In genomic region chr1:22254278-22254677, GRCm38 (mm10) we compare ENCODE assay signal across 20 mouse cellular contexts.
DNase-seq lines count a peak whose midpoint lies in the region; ATAC-seq lines count a peak whose summit lies in the region.
"Had no signal": no experiment of that assay in that cellular context is flagged by ENCODE, and none has a peak within 500 bp of the region (broad histone marks: within the 10 kb centered on the region; RNA-seq: fewer than 3 reads in every experiment).

No protein-coding gene starts in this region.

- 79% methylated on average over 2 of the region's 2 CpGs for WGBS in midbrain, embryonic 15.5 days
- WGBS in midbrain, embryonic 16.5 days, result 81% methylated on average over 2 of the region's 2 CpGs
- WGBS in forebrain, embryonic 15.5 days, result 92% methylated on average over 2 of the region's 2 CpGs

- no peak overlapping the region for H3K9ac ChIP-seq in midbrain, embryonic 15.5 days
- H3K9ac ChIP-seq in midbrain, embryonic 16.5 days (ENCODE audit: low read depth, low read length), result no peak overlapping the region
- H3K9ac ChIP-seq in forebrain, embryonic 15.5 days (replicated peaks), result no peak overlapping the region
- H3K9ac ChIP-seq: embryonic facial prominence, embryonic 13.5 days; forebrain, embryonic 13.5 days had no signal

- peak; percentile 33 for DNase-seq in A20 (ENCODE audit: low read depth, low spot score)
- DNase-seq in heart, postnatal 36 days, result no peak
- DNase-seq: adrenal gland, postnatal 10 days; cerebellum, adult 11-12 months; cerebellum, adult 9-10 months; cerebellum, postnatal 25 days; gastrocnemius, adult 2 months; gastrocnemius, postnatal 25 days; heart, adult 18-20 months; heart, postnatal 10 days had no signal

- intact Hi-C loops in heart, postnatal 36 days (cut with DNase I), result no loop called here

- no peaks in the 10 kb centered on the region for H3K4me1 ChIP-seq in midbrain, embryonic 15.5 days
- no peaks in the 10 kb centered on the region for H3K4me1 ChIP-seq in midbrain, embryonic 16.5 days (ENCODE audit: control insufficient read depth, insufficient read depth, low read length)
- H3K4me1 ChIP-seq in forebrain, embryonic 15.5 days, result no peaks in the 10 kb centered on the region
- H3K4me1 ChIP-seq: embryonic facial prominence, embryonic 13.5 days; forebrain, embryonic 13.5 days; heart, embryonic 10.5 days had no signal

- no peaks in the 10 kb centered on the region for H3K27me3 ChIP-seq in midbrain, embryonic 15.5 days (replicated peaks)
- H3K27me3 ChIP-seq in midbrain, embryonic 16.5 days (ENCODE audit: control insufficient read depth, insufficient read depth, low read depth, low read length), result no peaks in the 10 kb centered on the region
- H3K27me3 ChIP-seq in forebrain, embryonic 15.5 days, result no peaks in the 10 kb centered on the region
- H3K27me3 ChIP-seq: embryonic facial prominence, embryonic 13.5 days; forebrain, embryonic 13.5 days had no signal

- no peaks in the 10 kb centered on the region for H3K9me3 ChIP-seq in midbrain, embryonic 15.5 days
- H3K9me3 ChIP-seq in midbrain, embryonic 16.5 days (replicated peaks; ENCODE audit: control insufficient read depth, low read length, poor library complexity, severe bottlenecking), result no peaks in the 10 kb centered on the region
- H3K9me3 ChIP-seq in forebrain, embryonic 15.5 days, result no peaks in the 10 kb centered on the region
- H3K9me3 ChIP-seq: embryonic facial prominence, embryonic 13.5 days; forebrain, embryonic 13.5 days; G1E; heart, embryonic 10.5 days had no signal

- H3K36me3 ChIP-seq in midbrain, embryonic 15.5 days (replicated peaks), result no peaks in the 10 kb centered on the region
- no peaks in the 10 kb centered on the region for H3K36me3 ChIP-seq in midbrain, embryonic 16.5 days (ENCODE audit: control insufficient read depth, insufficient read depth, low read length)
- H3K36me3 ChIP-seq in forebrain, embryonic 15.5 days, result no peaks in the 10 kb centered on the region
- H3K36me3 ChIP-seq: embryonic facial prominence, embryonic 13.5 days; G1E; heart, embryonic 10.5 days had no signal

- peak; percentile 63; the same call in 1 of the 2 replicates for ATAC-seq in midbrain, embryonic 15.5 days (replicated peaks)
- no peak for ATAC-seq in midbrain, embryonic 16.5 days
- peak; percentile 86 for ATAC-seq in common myeloid progenitor, adult 5-6 weeks (replicated peaks; ENCODE audit: low read depth, poor library complexity, severe bottlenecking)
- peak; percentile 78 for ATAC-seq in megakaryocyte progenitor cell, adult 5-6 weeks (replicated peaks; ENCODE audit: poor library complexity)
- ATAC-seq in forebrain, embryonic 15.5 days (replicated peaks), result no peak
- ATAC-seq: forebrain, embryonic 13.5 days; hindbrain, embryonic 16.5 days had no signal

- H3K4me2 ChIP-seq in midbrain, embryonic 15.5 days, result no peak overlapping the region
- no peak overlapping the region for H3K4me2 ChIP-seq in midbrain, embryonic 16.5 days (ENCODE audit: low read length)
- H3K4me2 ChIP-seq in forebrain, embryonic 15.5 days (replicated peaks), result no peak overlapping the region
- H3K4me2 ChIP-seq: embryonic facial prominence, embryonic 13.5 days; forebrain, embryonic 13.5 days had no signal

- no peak overlapping the region for H3K27ac ChIP-seq in midbrain, embryonic 15.5 days
- H3K27ac ChIP-seq in midbrain, embryonic 16.5 days (ENCODE audit: low read length), result no peak overlapping the region
- no peak overlapping the region for H3K27ac ChIP-seq in forebrain, embryonic 15.5 days (replicated peaks)
- H3K27ac ChIP-seq: embryonic facial prominence, embryonic 13.5 days; forebrain, embryonic 13.5 days; gastrocnemius, adult 2 months; heart, embryonic 10.5 days had no signal

- H3K4me3 ChIP-seq in midbrain, embryonic 15.5 days, result no peak overlapping the region
- no peak overlapping the region for H3K4me3 ChIP-seq in midbrain, embryonic 16.5 days (ENCODE audit: low read depth, low read length)
- no peak overlapping the region for H3K4me3 ChIP-seq in forebrain, embryonic 15.5 days
- H3K4me3 ChIP-seq: embryonic facial prominence, embryonic 13.5 days; forebrain, embryonic 13.5 days; gastrocnemius, adult 2 months; heart, embryonic 10.5 days had no signal

Comparison
In these comparisons a context has a peak if more than half of its experiments do, and no peak if none do; other contexts are left out.
1. ATAC-seq: peak in midbrain, embryonic 15.5 days (single experiment), common myeloid progenitor, adult 5-6 weeks (single experiment) and megakaryocyte progenitor cell, adult 5-6 weeks (single experiment); none in midbrain, embryonic 16.5 days (single experiment) and forebrain, embryonic 15.5 days (single experiment).